Mouse (Mus musculus): ENCODE results near the gene Vps41. TPM values are rescaled to one million over a fixed set of nuclear protein-coding genes. Genes with fewer than 3 reads are reported as not detected.

Gene Vps41
- polyA plus RNA-seq, 1 experiment = 20.0 TPM

DNA sequence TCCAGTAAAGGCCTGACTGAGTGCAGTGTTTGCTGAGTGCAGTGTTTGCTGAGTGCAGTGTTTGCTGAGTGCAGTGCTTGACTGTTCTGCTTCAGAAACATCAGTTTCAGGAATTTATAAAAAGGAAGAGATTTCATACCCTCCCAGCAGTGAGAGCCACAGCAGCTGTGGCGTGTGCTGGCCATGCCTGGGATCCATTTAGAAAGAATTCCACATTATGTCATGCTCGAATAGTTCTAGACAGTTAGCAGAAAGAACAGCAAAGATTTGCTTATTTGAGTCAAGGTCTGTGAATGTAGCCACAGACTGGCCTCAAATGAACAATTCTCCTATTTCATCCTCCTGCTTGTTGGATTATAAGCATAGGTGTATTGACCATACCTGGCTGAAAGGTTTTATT is 71.6 kb downstream of the Vps41 start:
- TF ChIP-seq POLR2AphosphoS2 (IDR thresholded peaks at IDR 0.05; ENCODE audit: insufficient read length, low read depth) (no peak), REST (IDR thresholded peaks at IDR 0.05; ENCODE audit: insufficient read depth, insufficient read length) (no peak), MYOG (IDR thresholded peaks at IDR 0.05; ENCODE audit: control insufficient read depth in 1 of 3, insufficient read depth in 1 of 3, insufficient read length in 2 of 3, low read depth in 2 of 3) (no peak), TCF3 (IDR thresholded peaks at IDR 0.05; ENCODE audit: insufficient read length, low read depth) (no peak), E2F4 (IDR thresholded peaks at IDR 0.05; ENCODE audit: insufficient read depth) (no peak), TCF12 (IDR thresholded peaks at IDR 0.05; ENCODE audit: insufficient read depth, poor library complexity, severe bottlenecking) (no peak), MYOD1 (IDR thresholded peaks at IDR 0.05; ENCODE audit: control insufficient read depth in 1 of 3, insufficient read length in 2 of 3, low read depth in 2 of 3) (no peak), POLR2A (IDR thresholded peaks at IDR 0.05; ENCODE audit: insufficient read length, low read depth) (no peak), USF1 (IDR thresholded peaks at IDR 0.05; ENCODE audit: low read depth) (no peak), SRF (IDR thresholded peaks at IDR 0.05; ENCODE audit: control insufficient read depth, insufficient read length, low read depth) (no peak), CEBPB (IDR thresholded peaks at IDR 0.05; ENCODE audit: insufficient read depth, poor library complexity, severe bottlenecking) (no peak), MAX (IDR thresholded peaks at IDR 0.05; ENCODE audit: low read depth) (no peak)
- no peaks in the 10 kb centered on the region for H3K36me3 ChIP-seq (ENCODE audit: control insufficient read depth, insufficient read depth)
- H3K79me2 ChIP-seq (ENCODE audit: control insufficient read depth, insufficient read depth) = no peaks in the 10 kb centered on the region
- H3K4me3 ChIP-seq = no peak overlapping the region
- no peak overlapping the region for H3K4me2 ChIP-seq (ENCODE audit: low read depth)
- no peaks in the 10 kb centered on the region for H3K27me3 ChIP-seq (ENCODE audit: control insufficient read depth, insufficient read depth, insufficient read length)
- no peak overlapping the region for H3ac ChIP-seq (ENCODE audit: control insufficient read depth, insufficient read length)

DNA sequence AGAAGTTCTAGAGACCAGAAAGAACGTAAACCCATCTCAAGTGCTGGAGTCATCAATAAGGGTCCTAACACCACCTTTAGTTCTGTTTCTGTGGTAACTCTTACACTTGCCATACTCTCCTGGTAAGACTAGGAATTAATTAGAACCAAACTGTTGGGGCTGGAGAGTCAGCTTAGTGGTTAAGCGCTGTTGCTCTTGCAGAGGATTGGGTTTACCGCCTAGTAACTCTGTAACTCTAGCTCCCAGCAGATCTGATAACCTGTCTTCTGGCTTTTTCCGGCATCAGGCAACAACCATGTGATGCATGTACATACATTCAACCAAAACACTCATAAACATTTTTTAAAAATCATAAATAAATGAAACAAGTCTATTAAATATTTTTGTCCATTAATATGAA is 72.6 kb downstream of the Vps41 start:
- Histone ChIP-seq H3K4me2 (ENCODE audit: low read depth) (no peak overlapping the region), H3K4me3 (no peak overlapping the region), H3K79me2 (ENCODE audit: control insufficient read depth, insufficient read depth) (no peaks in the 10 kb centered on the region), H3ac (ENCODE audit: control insufficient read depth, insufficient read length) (no peak overlapping the region), H3K27me3 (ENCODE audit: control insufficient read depth, insufficient read depth, insufficient read length) (no peaks in the 10 kb centered on the region), H3K36me3 (ENCODE audit: control insufficient read depth, insufficient read depth) (no peaks in the 10 kb centered on the region)
- TF ChIP-seq REST (IDR thresholded peaks at IDR 0.05; ENCODE audit: insufficient read depth, insufficient read length) (no peak), POLR2AphosphoS2 (IDR thresholded peaks at IDR 0.05; ENCODE audit: insufficient read length, low read depth) (no peak), E2F4 (IDR thresholded peaks at IDR 0.05; ENCODE audit: insufficient read depth) (no peak), MYOD1 (IDR thresholded peaks at IDR 0.05; ENCODE audit: control insufficient read depth in 1 of 3, insufficient read length in 2 of 3, low read depth in 2 of 3) (no peak), TCF3 (IDR thresholded peaks at IDR 0.05; ENCODE audit: insufficient read length, low read depth) (no peak), CEBPB (IDR thresholded peaks at IDR 0.05; ENCODE audit: insufficient read depth, poor library complexity, severe bottlenecking) (no peak), MYOG (IDR thresholded peaks at IDR 0.05; ENCODE audit: control insufficient read depth in 1 of 3, insufficient read depth in 1 of 3, insufficient read length in 2 of 3, low read depth in 2 of 3) (no peak), MAX (IDR thresholded peaks at IDR 0.05; ENCODE audit: low read depth) (no peak)

DNA sequence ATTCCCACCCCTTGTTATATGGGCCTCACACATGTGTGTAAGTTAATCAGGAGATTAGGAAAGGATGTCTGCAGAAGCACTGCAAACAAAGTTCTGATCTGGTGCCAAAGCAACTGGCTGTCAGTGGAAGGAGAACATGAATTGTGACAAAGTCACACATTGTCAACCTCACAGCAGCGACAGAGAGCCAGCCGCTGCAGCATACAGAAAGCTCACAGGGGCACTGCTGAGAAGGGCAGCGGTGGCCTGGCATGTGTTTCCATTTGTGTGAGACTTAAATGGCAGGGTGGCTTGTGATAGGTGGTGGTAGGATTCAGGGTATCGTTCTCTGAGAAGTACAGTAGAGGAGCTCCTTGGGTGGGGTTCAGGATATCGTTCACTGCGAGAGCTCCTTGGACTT is 73.0 kb downstream of the Vps41 start:
- H3K4me2 ChIP-seq (ENCODE audit: low read depth) = no peak overlapping the region
- H3K79me2 ChIP-seq (ENCODE audit: control insufficient read depth, insufficient read depth) = no peaks in the 10 kb centered on the region
- TF ChIP-seq USF1 (IDR thresholded peaks at IDR 0.05; ENCODE audit: low read depth) = no peak
- TF ChIP-seq POLR2AphosphoS2 (IDR thresholded peaks at IDR 0.05; ENCODE audit: insufficient read length, low read depth) = no peak
- no peak for TF ChIP-seq TCF12 (IDR thresholded peaks at IDR 0.05; ENCODE audit: insufficient read depth, poor library complexity, severe bottlenecking)
- TF ChIP-seq SRF (IDR thresholded peaks at IDR 0.05; ENCODE audit: control insufficient read depth, insufficient read length, low read depth) = no peak
- no peak for TF ChIP-seq E2F4 (IDR thresholded peaks at IDR 0.05; ENCODE audit: insufficient read depth)
- TF ChIP-seq MAX (IDR thresholded peaks at IDR 0.05; ENCODE audit: low read depth) = no peak
- TF ChIP-seq CEBPB (IDR thresholded peaks at IDR 0.05; ENCODE audit: insufficient read depth, poor library complexity, severe bottlenecking) = no peak
- no peak for TF ChIP-seq MYOD1 (IDR thresholded peaks at IDR 0.05; ENCODE audit: control insufficient read depth in 1 of 3, insufficient read length in 2 of 3, low read depth in 2 of 3)
- TF ChIP-seq POLR2A (IDR thresholded peaks at IDR 0.05; ENCODE audit: insufficient read length, low read depth) = no peak
- TF ChIP-seq TCF3 (IDR thresholded peaks at IDR 0.05; ENCODE audit: insufficient read length, low read depth) = no peak
- TF ChIP-seq MYOG (IDR thresholded peaks at IDR 0.05; ENCODE audit: control insufficient read depth in 1 of 3, insufficient read depth in 1 of 3, insufficient read length in 2 of 3, low read depth in 2 of 3) = no peak
- no peak for TF ChIP-seq REST (IDR thresholded peaks at IDR 0.05; ENCODE audit: insufficient read depth, insufficient read length)
- no peak overlapping the region for H3K4me3 ChIP-seq
- no peak overlapping the region for H3ac ChIP-seq (ENCODE audit: control insufficient read depth, insufficient read length)
- H3K27me3 ChIP-seq (ENCODE audit: control insufficient read depth, insufficient read depth, insufficient read length) = no peaks in the 10 kb centered on the region
- no peaks in the 10 kb centered on the region for H3K36me3 ChIP-seq (ENCODE audit: control insufficient read depth, insufficient read depth)

DNA sequence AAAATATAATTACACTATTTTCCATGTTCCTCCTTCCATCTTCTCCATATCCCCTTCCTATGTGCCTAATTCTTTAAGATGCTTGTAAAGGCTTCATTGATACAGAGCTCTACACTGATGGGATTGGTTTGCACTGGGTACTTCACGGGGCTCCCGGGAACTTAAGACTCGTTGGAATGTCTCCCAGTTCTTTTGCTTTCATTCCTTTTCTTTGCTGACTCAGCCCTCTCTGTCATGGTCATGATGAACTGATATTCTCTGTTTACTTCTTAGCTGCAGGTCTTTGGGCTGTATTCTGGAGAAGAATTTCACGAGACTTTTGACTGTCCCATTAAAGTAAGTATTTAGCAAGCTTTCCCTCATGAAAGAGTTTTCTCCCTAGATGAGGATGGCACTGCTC is 74.2 kb downstream of the Vps41 start:
- no peak overlapping the region for H3K4me3 ChIP-seq
- no peak overlapping the region for H3ac ChIP-seq (ENCODE audit: control insufficient read depth, insufficient read length)
- TF ChIP-seq TCF3 (IDR thresholded peaks at IDR 0.05; ENCODE audit: insufficient read length, low read depth) (no peak), MYOD1 (IDR thresholded peaks at IDR 0.05; ENCODE audit: control insufficient read depth in 1 of 3, insufficient read length in 2 of 3, low read depth in 2 of 3) (no peak), POLR2A (IDR thresholded peaks at IDR 0.05; ENCODE audit: insufficient read length, low read depth) (no peak), POLR2AphosphoS2 (IDR thresholded peaks at IDR 0.05; ENCODE audit: insufficient read length, low read depth) (no peak), E2F4 (IDR thresholded peaks at IDR 0.05; ENCODE audit: insufficient read depth) (no peak), MAX (IDR thresholded peaks at IDR 0.05; ENCODE audit: low read depth) (no peak), CEBPB (IDR thresholded peaks at IDR 0.05; ENCODE audit: insufficient read depth, poor library complexity, severe bottlenecking) (no peak), SRF (IDR thresholded peaks at IDR 0.05; ENCODE audit: control insufficient read depth, insufficient read length, low read depth) (no peak), TCF12 (IDR thresholded peaks at IDR 0.05; ENCODE audit: insufficient read depth, poor library complexity, severe bottlenecking) (no peak), MYOG (IDR thresholded peaks at IDR 0.05; ENCODE audit: control insufficient read depth in 1 of 3, insufficient read depth in 1 of 3, insufficient read length in 2 of 3, low read depth in 2 of 3) (no peak), USF1 (IDR thresholded peaks at IDR 0.05; ENCODE audit: low read depth) (no peak), REST (IDR thresholded peaks at IDR 0.05; ENCODE audit: insufficient read depth, insufficient read length) (no peak)
- no peak overlapping the region for H3K4me2 ChIP-seq (ENCODE audit: low read depth)
- H3K27me3 ChIP-seq (ENCODE audit: control insufficient read depth, insufficient read depth, insufficient read length) = no peaks in the 10 kb centered on the region
- no peaks in the 10 kb centered on the region for H3K79me2 ChIP-seq (ENCODE audit: control insufficient read depth, insufficient read depth)
- no peaks in the 10 kb centered on the region for H3K36me3 ChIP-seq (ENCODE audit: control insufficient read depth, insufficient read depth)

Measured in myocyte (in vitro differentiated cells).